Comparison of ENCODE assay signal across 13 mouse cellular contexts in genomic region chr15:62093672-62094071, GRCm38 (mm10).
"Had no signal": no experiment of that assay in that cellular context is flagged by ENCODE, and none has a peak within 500 bp of the region (broad histone marks: within the 10 kb centered on the region; RNA-seq: fewer than 3 reads in every experiment).

No protein-coding gene starts in this region.

- H3K27me3 ChIP-seq: limb, embryonic 13.5 days; lung, embryonic 15.5 days; midbrain, embryonic 15.5 days; neural tube, embryonic 12.5 days; stomach, embryonic 15.5 days had no signal

- H3K9ac ChIP-seq: limb, embryonic 13.5 days; liver, embryonic 14.5 days; lung, embryonic 15.5 days; midbrain, embryonic 15.5 days; neural tube, embryonic 12.5 days; stomach, embryonic 15.5 days had no signal

- H3K36me3 ChIP-seq: limb, embryonic 13.5 days; lung, embryonic 15.5 days; midbrain, embryonic 15.5 days; neural tube, embryonic 12.5 days; stomach, embryonic 15.5 days had no signal

- H3K27ac ChIP-seq: kidney, postnatal 0 days; limb, embryonic 13.5 days; liver, embryonic 14.5 days; neural tube, embryonic 12.5 days; stomach, embryonic 15.5 days had no signal

- DNase-seq: left cerebral cortex, postnatal 4 days; lung, postnatal 36 days; retina, postnatal 1 day; thymus, adult 2 months; thymus, postnatal 25 days had no signal

- H3K4me2 ChIP-seq: limb, embryonic 13.5 days; lung, embryonic 15.5 days; midbrain, embryonic 11.5 days; midbrain, embryonic 15.5 days; neural tube, embryonic 12.5 days; stomach, embryonic 15.5 days had no signal

- H3K9me3 ChIP-seq: limb, embryonic 13.5 days; lung, embryonic 15.5 days; midbrain, embryonic 15.5 days; neural tube, embryonic 12.5 days; stomach, embryonic 15.5 days had no signal

- H3K4me3 ChIP-seq: limb, embryonic 13.5 days; lung, embryonic 15.5 days; midbrain, embryonic 15.5 days; neural tube, embryonic 12.5 days; stomach, embryonic 15.5 days had no signal
